Mouse (Mus musculus) cerebellum, adult 11-12 months (tissue): ENCODE results near the gene Far1.

ENCODE experiments used
- DNase-seq: peaks from one replicate; pipeline ENCODE4 v3.0.0; 2022

The Far1 gene

GRCm38 (mm10) chr7:113572741-113573140 is 59.1 kb downstream of the Far1 start:
- DNase-seq = no peak

- DNase-seq = no peak
Measured at GRCm38 (mm10) chr7:113582111-113582510, 68.5 kb downstream of the Far1 start.

GRCm38 (mm10) chr7:113589211-113589610 is 75.6 kb downstream of the Far1 start:
- no peak for DNase-seq

- no peak for DNase-seq
Measured at GRCm38 (mm10) chr7:113590330-113590729, 76.7 kb downstream of the Far1 start.

GRCm38 (mm10) chr7:113591084-113591483 is 77.5 kb downstream of the Far1 start:
- no peak for DNase-seq

GRCm38 (mm10) chr7:113591557-113592354 is 78.1 kb downstream of the Far1 start:
- no peak for DNase-seq

GRCm38 (mm10) chr7:113592696-113593095 is 79.1 kb downstream of the Far1 start:
- DNase-seq = no peak

- peak; percentile 38 for DNase-seq
Measured at GRCm38 (mm10) chr7:113594363-113594762, 80.7 kb downstream of the Far1 start.

- DNase-seq = no peak
Measured at GRCm38 (mm10) chr7:113597231-113597630, 83.6 kb downstream of the Far1 start.

- DNase-seq = no peak
Measured at GRCm38 (mm10) chr7:113601803-113602202, 88.2 kb downstream of the Far1 start.

GRCm38 (mm10) chr7:113607928-113608327 is 94.3 kb downstream of the Far1 start:
- peak; percentile 63 for DNase-seq

- peak; percentile 63 for DNase-seq
Measured at GRCm38 (mm10) chr7:113609027-113609705, 95.5 kb downstream of the Far1 start.

- no peak for DNase-seq
Measured at GRCm38 (mm10) chr7:113612628-113613027, 99.0 kb downstream of the Far1 start.

- no peak for DNase-seq
Measured at GRCm38 (mm10) chr7:113614198-113614927, 100.7 kb downstream of the Far1 start.

GRCm38 (mm10) chr7:113619166-113619565 is 105.5 kb downstream of the Far1 start:
- DNase-seq = no peak

GRCm38 (mm10) chr7:113619768-113620167 is 106.1 kb downstream of the Far1 start:
- DNase-seq = no peak
